ENCODE assay signal across 17 mouse cellular contexts in genomic region chr8:127775747-127776146, GRCm38 (mm10).
A peak's percentile ranks its signal among the peaks of the same experiment; 100 is the strongest.
DNase-seq lines count a peak whose midpoint lies in the region; ATAC-seq and TF ChIP-seq lines count a peak whose summit lies in the region.
"Had no signal": no experiment of that assay in that cellular context is flagged by ENCODE, and none has a peak within 500 bp of the region (broad histone marks: within the 10 kb centered on the region; RNA-seq: fewer than 3 reads in every experiment).

No protein-coding gene starts in this region.

- no peak overlapping the region for H3K9ac ChIP-seq in heart, embryonic 11.5 days (ENCODE audit: low read depth, low read length)
- H3K9ac ChIP-seq in lung, embryonic 16.5 days (ENCODE audit: low read length): no peak overlapping the region
- H3K9ac ChIP-seq: embryonic facial prominence, embryonic 12.5 days; lung, embryonic 14.5 days had no signal

- H3K4me3 ChIP-seq in heart, embryonic 11.5 days (ENCODE audit: low read depth, low read length): no peak overlapping the region
- no peak overlapping the region for H3K4me3 ChIP-seq in lung, embryonic 16.5 days (ENCODE audit: low read length)
- H3K4me3 ChIP-seq in lung, adult 2 months (replicated peaks; ENCODE audit: extremely low read depth, low read depth, low read length): no peak overlapping the region
- H3K4me3 ChIP-seq: embryonic facial prominence, embryonic 12.5 days; limb, embryonic 10.5 days had no signal

- no peaks in the 10 kb centered on the region for H3K27me3 ChIP-seq in heart, embryonic 11.5 days (ENCODE audit: control insufficient read depth, insufficient read depth, low read length)
- no peaks in the 10 kb centered on the region for H3K27me3 ChIP-seq in lung, embryonic 16.5 days (ENCODE audit: control insufficient read depth, insufficient read depth, low read depth, low read length)
- H3K27me3 ChIP-seq: embryonic facial prominence, embryonic 12.5 days; Patski had no signal

- H3K4me2 ChIP-seq in heart, embryonic 11.5 days: no peak overlapping the region
- no peak overlapping the region for H3K4me2 ChIP-seq in lung, embryonic 16.5 days (ENCODE audit: low read depth, low read length)
- H3K4me2 ChIP-seq: embryonic facial prominence, embryonic 12.5 days; lung, embryonic 14.5 days had no signal

- no peak for TF ChIP-seq POLR2A in lung, adult 2 months (IDR thresholded peaks at IDR 0.05; ENCODE audit: borderline replicate concordance, extremely low read depth, low read depth, low read length)

- H3K36me3 ChIP-seq in heart, embryonic 11.5 days (ENCODE audit: control insufficient read depth, insufficient read depth, low read length): no peaks in the 10 kb centered on the region
- H3K36me3 ChIP-seq in lung, embryonic 16.5 days (ENCODE audit: control insufficient read depth, insufficient read depth, low read length): no peaks in the 10 kb centered on the region
- H3K36me3 ChIP-seq: embryonic facial prominence, embryonic 12.5 days; limb, embryonic 10.5 days had no signal

- DNase-seq in heart, adult 18-20 months: peak; percentile 23 to 47
- no peak for DNase-seq in lung, adult 2 months
- peak; percentile 10 for DNase-seq in right cerebral cortex, postnatal 25 days
- DNase-seq in adrenal gland, adult (ENCODE audit: inconsistent age in 2 of 2, low spot score in 1 of 2): no peak
- DNase-seq: adrenal gland, postnatal 10 days; cerebellum, adult 2 months; gastrocnemius, postnatal 36 days; lung, embryonic 14.5 days; thymus, postnatal 25 days had no signal

- 58% methylated on average over 7 of the region's 7 CpGs for WGBS in heart, embryonic 11.5 days (ENCODE audit: insufficient replicate concordance)
- 65% methylated on average over 7 of the region's 7 CpGs for WGBS in lung, embryonic 16.5 days
- WGBS in lung, adult 2 months: 67% methylated on average over 7 of the region's 7 CpGs

- no peak for TF ChIP-seq CTCF in lung, adult 2 months (IDR thresholded peaks at IDR 0.05; ENCODE audit: insufficient read depth, low read length)

- no peaks in the 10 kb centered on the region for H3K9me3 ChIP-seq in heart, embryonic 11.5 days (replicated peaks; ENCODE audit: control insufficient read depth, low read length)
- no peaks in the 10 kb centered on the region for H3K9me3 ChIP-seq in lung, embryonic 16.5 days (ENCODE audit: control insufficient read depth, low read length)
- H3K9me3 ChIP-seq: embryonic facial prominence, embryonic 12.5 days; limb, embryonic 10.5 days had no signal

- no peaks in the 10 kb centered on the region for H3K4me1 ChIP-seq in heart, embryonic 11.5 days (ENCODE audit: control insufficient read depth, insufficient read depth, low read length)
- H3K4me1 ChIP-seq in lung, embryonic 16.5 days (replicated peaks; ENCODE audit: control insufficient read depth, insufficient read depth, low read length): 0 out of 2 replicates have a peak, but pooled peaks cover 3% of the 10 kb centered on the region
- no peaks in the 10 kb centered on the region for H3K4me1 ChIP-seq in lung, adult 2 months (ENCODE audit: control insufficient read depth, insufficient read depth, low read length)

- ATAC-seq in heart, embryonic 11.5 days (replicated peaks; ENCODE audit: insufficient number of reproducible peaks, low FRiP score, low TSS enrichment): no peak
- ATAC-seq in lung, embryonic 16.5 days (ENCODE audit: low read depth): 0 out of 2 replicates have a peak, but pooled peaks have one; percentile 23
- peak; percentile 48 for ATAC-seq in granulocyte monocyte progenitor cell, adult 5-6 weeks (replicated peaks; ENCODE audit: poor library complexity, severe bottlenecking)
- no peak for ATAC-seq in inflammation-experienced regulatory T-cells, adult 6 months
- ATAC-seq: hindbrain, embryonic 16.5 days; Patski had no signal

- no peak overlapping the region for H3K27ac ChIP-seq in heart, embryonic 11.5 days (ENCODE audit: low read depth, low read length)
- H3K27ac ChIP-seq in lung, embryonic 16.5 days (ENCODE audit: low read length): no peak overlapping the region
- H3K27ac ChIP-seq: embryonic facial prominence, embryonic 12.5 days; limb, embryonic 10.5 days had no signal

Comparison
In these comparisons a context has a peak if more than half of its experiments do, and no peak if none do; other contexts are left out.
1. DNase-seq: peak in heart, adult 18-20 months (2 of 2) and right cerebral cortex, postnatal 25 days (single experiment); none in lung, adult 2 months (single experiment) and adrenal gland, adult (0 of 2).
2. ATAC-seq: peak in lung, embryonic 16.5 days (single experiment) and granulocyte monocyte progenitor cell, adult 5-6 weeks (single experiment); none in heart, embryonic 11.5 days (single experiment) and inflammation-experienced regulatory T-cells, adult 6 months (single experiment).